ENCODE assay signal across 13 mouse cellular contexts in the genomic region with DNA sequence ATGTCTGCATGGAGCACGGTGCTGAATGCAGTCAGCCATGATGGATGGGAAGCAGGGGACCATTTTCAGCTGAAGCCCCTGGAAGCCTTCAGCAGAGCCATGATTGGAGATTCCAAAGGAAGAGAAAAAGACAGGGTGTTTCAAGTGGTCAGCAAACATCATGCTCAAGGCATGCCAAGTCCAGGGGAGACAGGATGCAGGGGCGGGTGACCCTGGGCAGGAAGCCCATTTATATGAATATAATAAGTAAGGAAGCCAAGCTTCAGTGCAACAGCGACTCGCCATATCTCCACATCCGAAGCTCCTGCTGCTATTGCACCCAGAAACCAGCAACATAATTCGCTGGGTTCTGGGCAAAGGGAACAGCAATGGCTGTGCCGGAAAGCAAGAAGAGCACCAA. TPM values are rescaled to one million over a fixed set of nuclear protein-coding genes. Genes with fewer than 3 reads are reported as not detected.
DNase-seq lines count a peak whose midpoint lies in the region; ATAC-seq lines count a peak whose summit lies in the region.
"Had no signal": no experiment of that assay in that cellular context is flagged by ENCODE, and none has a peak within 500 bp of the region (broad histone marks: within the 10 kb centered on the region; RNA-seq: fewer than 3 reads in every experiment).

No protein-coding gene starts in this region.

- H3K27me3 ChIP-seq in heart, embryonic 11.5 days (ENCODE audit: control insufficient read depth, insufficient read depth, low read length): no peaks in the 10 kb centered on the region
- H3K27me3 ChIP-seq in lung, embryonic 16.5 days (ENCODE audit: control insufficient read depth, insufficient read depth, low read depth, low read length): no peaks in the 10 kb centered on the region
- no peaks in the 10 kb centered on the region; the same call in 1 of the 2 replicates for H3K27me3 ChIP-seq in intestine, embryonic 15.5 days (replicated peaks)
- H3K27me3 ChIP-seq: lung, embryonic 15.5 days had no signal

- intact Hi-C loops in heart, postnatal 25 days (cut with DNase I): no loop called here

- 70% methylated on average over 7 of the region's 7 CpGs for WGBS in heart, embryonic 11.5 days (ENCODE audit: insufficient replicate concordance)
- 46% methylated on average over 7 of the region's 7 CpGs for WGBS in lung, embryonic 16.5 days
- 71% methylated on average over 7 of the region's 7 CpGs for WGBS in intestine, embryonic 15.5 days

- peak; percentile 35 to 51 for DNase-seq in heart, adult 18-20 months
- peak; percentile 60 for DNase-seq in adrenal gland, postnatal 10 days
- DNase-seq in heart, postnatal 25 days (ENCODE audit: low spot score): peak; percentile 33
- no peak for DNase-seq in adipocyte (ENCODE audit: low spot score)
- DNase-seq: gastrocnemius, adult 2 months; retina, postnatal 1 day; thymus, postnatal 36 days had no signal

- H3K36me3 ChIP-seq in heart, embryonic 11.5 days (ENCODE audit: control insufficient read depth, insufficient read depth, low read length): no peaks in the 10 kb centered on the region
- H3K36me3 ChIP-seq in lung, embryonic 16.5 days (ENCODE audit: control insufficient read depth, insufficient read depth, low read length): no peaks in the 10 kb centered on the region
- no peaks in the 10 kb centered on the region for H3K36me3 ChIP-seq in intestine, embryonic 15.5 days
- H3K36me3 ChIP-seq: hindbrain, embryonic 13.5 days; lung, embryonic 15.5 days had no signal

- H3K4me1 ChIP-seq in heart, embryonic 11.5 days (ENCODE audit: control insufficient read depth, insufficient read depth, low read length): peaks cover 4% of the 10 kb centered on the region; the same call in 1 of the 2 replicates
- H3K4me1 ChIP-seq in lung, embryonic 16.5 days (replicated peaks; ENCODE audit: control insufficient read depth, insufficient read depth, low read length): peaks cover 10% of the 10 kb centered on the region; the same call in 1 of the 2 replicates
- H3K4me1 ChIP-seq in intestine, embryonic 15.5 days (replicated peaks): no peaks in the 10 kb centered on the region

- no peak overlapping the region for H3K9ac ChIP-seq in heart, embryonic 11.5 days (ENCODE audit: low read depth, low read length)
- no peak overlapping the region for H3K9ac ChIP-seq in lung, embryonic 16.5 days (ENCODE audit: low read length)
- no peak overlapping the region for H3K9ac ChIP-seq in intestine, embryonic 15.5 days
- H3K9ac ChIP-seq: hindbrain, embryonic 13.5 days; lung, embryonic 15.5 days had no signal

- no peak overlapping the region for H3K4me3 ChIP-seq in heart, embryonic 11.5 days (ENCODE audit: low read depth, low read length)
- no peak overlapping the region for H3K4me3 ChIP-seq in lung, embryonic 16.5 days (ENCODE audit: low read length)
- H3K4me3 ChIP-seq in intestine, embryonic 15.5 days (replicated peaks): no peak overlapping the region
- H3K4me3 ChIP-seq: gastrocnemius, adult 2 months; hindbrain, embryonic 13.5 days; lung, embryonic 15.5 days had no signal

- no peak overlapping the region for H3K4me2 ChIP-seq in heart, embryonic 11.5 days
- H3K4me2 ChIP-seq in lung, embryonic 16.5 days (ENCODE audit: low read depth, low read length): no peak overlapping the region
- H3K4me2 ChIP-seq in intestine, embryonic 15.5 days (replicated peaks): no peak overlapping the region
- H3K4me2 ChIP-seq: hindbrain, embryonic 13.5 days; lung, embryonic 15.5 days had no signal

- no peak for ATAC-seq in heart, embryonic 11.5 days (replicated peaks; ENCODE audit: insufficient number of reproducible peaks, low FRiP score, low TSS enrichment)
- ATAC-seq in lung, embryonic 16.5 days (ENCODE audit: low read depth): peak; percentile 54; the same call in 1 of the 2 replicates
- no peak for ATAC-seq in megakaryocyte, adult 5-6 weeks (ENCODE audit: poor library complexity, severe bottlenecking)
- no peak for ATAC-seq in intestine, embryonic 15.5 days

- H3K27ac ChIP-seq in heart, embryonic 11.5 days (ENCODE audit: low read depth, low read length): no peak overlapping the region
- H3K27ac ChIP-seq in lung, embryonic 16.5 days (ENCODE audit: low read length): peak overlapping the region; percentile 43; the same call in 1 of the 2 replicates
- H3K27ac ChIP-seq in intestine, embryonic 15.5 days: no peak overlapping the region
- H3K27ac ChIP-seq: gastrocnemius, adult 2 months; hindbrain, embryonic 13.5 days; lung, embryonic 15.5 days had no signal

- no peaks in the 10 kb centered on the region for H3K9me3 ChIP-seq in heart, embryonic 11.5 days (replicated peaks; ENCODE audit: control insufficient read depth, low read length)
- H3K9me3 ChIP-seq in lung, embryonic 16.5 days (ENCODE audit: control insufficient read depth, low read length): no peaks in the 10 kb centered on the region
- no peaks in the 10 kb centered on the region for H3K9me3 ChIP-seq in intestine, embryonic 15.5 days
- H3K9me3 ChIP-seq: hindbrain, embryonic 13.5 days; lung, embryonic 15.5 days had no signal

RNA-seq across cellular contexts. Expression of gene Pitpnm3, which starts 41.1 kb away (rescaled TPM):
- total RNA-seq in heart, adult 18-20 months (2021): 1 to 10 TPM; 1.1 to 1.3 TPM
- polyA plus RNA-seq in heart, embryonic 11.5 days (2014; fragmentation: Nextera tagmentation; extraction: Ambion mirVana): 0.07 and 0.14 TPM in 2 replicates
- 1 to 10 TPM; 1.4 to 1.5 TPM for total RNA-seq in adrenal gland, postnatal 10 days (2021)
- total RNA-seq in heart, postnatal 25 days (2021): 1 to 10 TPM; 1.6 to 1.8 TPM
- 2.3 and 2.9 TPM in 2 replicates for polyA plus RNA-seq in lung, embryonic 16.5 days (2015; fragmentation: Nextera tagmentation; extraction: Ambion mirVana)
- total RNA-seq in megakaryocyte, adult 5-6 weeks (2015): not detected in 2 replicates
- 0.07 TPM in 1 of 2 replicates, not detected in the other for total RNA-seq in megakaryocyte, adult 5-6 weeks (2017)
- 0.50 and 0.62 TPM in 2 replicates for polyA plus RNA-seq in intestine, embryonic 15.5 days (2015; fragmentation: Nextera tagmentation; extraction: Ambion mirVana)

RNA-seq across cellular contexts. Expression of gene Pimreg, which starts 52.6 kb away (rescaled TPM):
- total RNA-seq in heart, adult 18-20 months (2021): under 1 TPM; 0.33 to 0.74 TPM
- polyA plus RNA-seq in heart, embryonic 11.5 days (2014; fragmentation: Nextera tagmentation; extraction: Ambion mirVana): 98.2 and 99.0 TPM in 2 replicates
- 10 to 100 TPM; 14.1 to 23.8 TPM for total RNA-seq in adrenal gland, postnatal 10 days (2021)
- 1 to 10 TPM; 1.0 to 2.6 TPM for total RNA-seq in heart, postnatal 25 days (2021)
- 133 and 138 TPM in 2 replicates for polyA plus RNA-seq in lung, embryonic 16.5 days (2015; fragmentation: Nextera tagmentation; extraction: Ambion mirVana)
- total RNA-seq in megakaryocyte, adult 5-6 weeks (2015): 34.0 and 34.1 TPM in 2 replicates
- 16.3 and 17.2 TPM in 2 replicates for total RNA-seq in megakaryocyte, adult 5-6 weeks (2017)
- 75.4 and 81.8 TPM in 2 replicates for polyA plus RNA-seq in intestine, embryonic 15.5 days (2015; fragmentation: Nextera tagmentation; extraction: Ambion mirVana)
- total RNA-seq: gastrocnemius, adult 2 months had no signal

RNA-seq across cellular contexts. Expression of gene Aipl1, which starts 57.1 kb away (rescaled TPM):
- not detected for total RNA-seq in heart, adult 18-20 months (2021)
- 0.34 and 0.52 TPM in 2 replicates for polyA plus RNA-seq in heart, embryonic 11.5 days (2014; fragmentation: Nextera tagmentation; extraction: Ambion mirVana)
- under 1 TPM; 0.27 to 0.33 TPM for total RNA-seq in adrenal gland, postnatal 10 days (2021)
- total RNA-seq in heart, postnatal 25 days (2021): not detected
- polyA plus RNA-seq in lung, embryonic 16.5 days (2015; fragmentation: Nextera tagmentation; extraction: Ambion mirVana): 0.44 and 0.64 TPM in 2 replicates
- 0.29 and 0.93 TPM in 2 replicates for total RNA-seq in megakaryocyte, adult 5-6 weeks (2015)
- total RNA-seq in megakaryocyte, adult 5-6 weeks (2017): 0.37 and 0.77 TPM in 2 replicates
- 0.19 and 0.34 TPM in 2 replicates for polyA plus RNA-seq in intestine, embryonic 15.5 days (2015; fragmentation: Nextera tagmentation; extraction: Ambion mirVana)
- total RNA-seq: gastrocnemius, adult 2 months had no signal

Comparison
In these comparisons a context has a peak if more than half of its experiments do, and no peak if none do; other contexts are left out.
1. RNA of gene Pimreg, which starts 52.6 kb away (total RNA-seq): 16.3 to 34.1 TPM in megakaryocyte, adult 5-6 weeks and 14.1 to 23.8 TPM in adrenal gland, postnatal 10 days; 1.0 to 2.6 TPM in heart, postnatal 25 days and 0.33 to 0.74 TPM in heart, adult 18-20 months; every median in the first group is over 4 times any median in the second.